Mouse (Mus musculus) testis, adult 2 months (tissue): ENCODE data around the gene Galnt7. TPM values are rescaled to one million over a fixed set of nuclear protein-coding genes. Genes with fewer than 3 reads are reported as not detected.

Source experiments
- H3K27ac ChIP-seq: fragments of 200-500 bp; 2 replicates; pipeline ENCODE4 v1.5.1; 2012; ENCODE audit warnings: low read depth, low read length; ENCODE audit not compliant: control insufficient read depth, insufficient read depth
- H3K27me3 ChIP-seq: fragments of 200-500 bp; 2 replicates; pipeline ENCODE4 v1.6.1; 2012; ENCODE audit warnings: mild to moderate bottlenecking, low read length, moderate library complexity; ENCODE audit not compliant: control insufficient read depth, insufficient read depth
- H3K36me3 ChIP-seq: fragments of 200-500 bp; 2 replicates; pipeline ENCODE4 v1.6.1; 2012; ENCODE audit warnings: mild to moderate bottlenecking, low read length; ENCODE audit not compliant: control insufficient read depth, insufficient read depth
- H3K4me1 ChIP-seq: fragments of 200-500 bp; 2 replicates; pipeline ENCODE4 v1.6.1; 2012; ENCODE audit warnings: low read length; ENCODE audit not compliant: control insufficient read depth, insufficient read depth
- H3K4me3 ChIP-seq: fragments of 200-500 bp; 2 replicates; pipeline ENCODE4 v1.5.1; 2012; ENCODE audit warnings: low read depth, mild to moderate bottlenecking, low read length, moderate library complexity, mixed read lengths; ENCODE audit not compliant: control insufficient read depth
- CTCF ChIP-seq: fragments of 200-500 bp; IDR thresholded peaks from 2 replicates; pipeline ENCODE4 v1.5.1; 2012; ENCODE audit warnings: low read depth, mild to moderate bottlenecking, inconsistent platforms, low read length, moderate library complexity; ENCODE audit not compliant: control insufficient read depth, insufficient read depth, insufficient replicate concordance
- POLR2A ChIP-seq: fragments of 200-500 bp; IDR thresholded peaks from 2 replicates; pipeline ENCODE4 v1.6.1; 2012; ENCODE audit warnings: low read depth, mild to moderate bottlenecking, inconsistent platforms, low read length, moderate library complexity; ENCODE audit not compliant: control insufficient read depth
- polyA plus RNA-seq: library from polyadenylated mRNA; depleted of rRNA; stranded (reverse); fragments of >200 nt; gene quantifications from 2 replicates; pipeline ENCODE4 v1.2.3, GENCODE M21; 2012

The Galnt7 gene
- polyA plus RNA-seq, 1 experiment = 4.9 TPM

DNA sequence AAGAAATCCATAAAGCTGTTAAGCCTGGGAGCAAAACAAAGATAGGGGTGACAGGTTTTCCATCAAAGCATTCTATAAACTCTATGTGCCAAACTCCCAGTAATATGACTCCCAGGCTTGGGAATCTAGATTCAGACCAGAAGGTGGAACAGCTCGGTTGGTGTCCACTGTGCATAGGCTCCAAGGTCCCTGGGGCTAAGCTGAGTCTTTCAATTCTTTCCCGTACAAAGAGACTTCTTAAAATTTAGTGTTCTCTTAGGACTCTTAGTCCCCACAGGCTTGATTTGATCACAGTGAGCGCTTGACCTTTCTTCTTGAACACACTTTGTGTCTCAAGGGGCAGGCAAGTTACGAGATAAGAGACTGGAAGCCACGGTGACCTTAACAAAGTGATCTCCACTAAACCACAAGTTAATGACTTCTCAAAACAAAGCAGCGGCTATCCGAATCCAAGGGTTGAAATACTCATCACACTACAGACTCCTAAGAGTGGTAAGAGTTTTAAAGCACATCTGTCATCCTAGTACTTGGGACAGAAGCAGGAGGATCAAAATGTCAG lies 41.3 kb downstream of the Galnt7 start:
- Histone ChIP-seq H3K4me3 (no peak overlapping the region), H3K36me3 (no peaks in the 10 kb centered on the region), H3K4me1 (no peaks in the 10 kb centered on the region; the same call in 1 of the 2 replicates), H3K27me3 (no peaks in the 10 kb centered on the region), H3K27ac (no peak overlapping the region; the same call in 1 of the 2 replicates)
- TF ChIP-seq POLR2A (no peak), CTCF (no peak)

DNA sequence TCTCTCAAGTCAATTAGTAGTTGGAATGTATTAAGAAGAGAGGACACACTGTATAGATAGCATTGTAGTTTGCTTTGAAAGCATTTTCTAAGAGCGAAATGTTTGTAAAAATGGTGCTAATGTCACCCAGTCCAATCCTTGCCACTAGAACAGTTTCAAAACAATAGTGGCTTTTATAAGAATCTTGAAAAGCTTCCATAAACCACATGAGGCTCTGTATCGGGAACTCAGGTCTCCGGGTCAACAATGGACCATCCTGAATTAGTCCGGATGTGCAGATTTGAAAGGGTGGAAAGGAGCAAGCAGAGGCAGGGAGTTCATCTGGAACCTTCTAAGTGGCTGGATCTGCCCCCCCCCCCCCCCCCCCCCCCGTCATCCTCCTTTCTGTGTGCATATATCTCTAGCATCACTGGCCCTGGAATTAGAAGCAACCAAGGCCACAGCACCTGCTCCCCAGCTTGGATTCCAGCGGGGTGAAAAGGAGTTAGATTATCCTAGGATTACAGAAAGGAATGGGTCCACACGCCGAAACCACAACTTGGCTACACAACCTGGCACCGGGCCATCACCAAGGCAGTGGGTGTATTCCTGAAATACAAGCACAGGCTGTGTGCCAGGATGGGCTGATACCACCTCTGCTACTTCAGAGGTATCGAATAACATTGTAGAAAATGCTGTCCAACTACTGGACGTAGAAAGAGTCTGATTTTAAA lies 42.0 kb downstream of the Galnt7 start:
- H3K4me1 ChIP-seq = no peaks in the 10 kb centered on the region; the same call in 1 of the 2 replicates
- H3K27me3 ChIP-seq = no peaks in the 10 kb centered on the region
- no peaks in the 10 kb centered on the region for H3K36me3 ChIP-seq
- TF ChIP-seq CTCF (no peak), POLR2A (no peak)
- H3K27ac ChIP-seq = no peak overlapping the region; the same call in 1 of the 2 replicates
- H3K4me3 ChIP-seq = no peak overlapping the region

DNA sequence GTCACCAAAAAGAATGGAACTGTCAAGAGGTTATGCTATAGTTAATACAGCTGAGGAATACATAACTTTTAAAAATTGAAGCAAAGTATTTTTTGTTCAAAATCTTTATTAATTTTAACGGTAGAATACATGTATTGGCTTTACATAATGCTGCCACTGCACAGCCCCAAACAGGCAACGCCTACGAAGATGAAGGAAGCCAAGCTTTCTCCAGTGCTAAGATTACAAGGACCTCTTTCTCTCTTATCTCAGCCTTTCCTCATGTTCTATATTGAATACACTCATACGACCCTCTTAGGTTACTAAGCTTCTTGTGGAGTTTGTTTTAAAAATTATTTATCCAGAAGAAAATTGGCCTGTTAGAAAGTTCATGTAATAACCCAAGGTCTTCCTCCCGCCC lies 50.3 kb downstream of the Galnt7 start:
- no peaks in the 10 kb centered on the region for H3K27me3 ChIP-seq
- TF ChIP-seq POLR2A (no peak), CTCF (no peak)
- no peak overlapping the region for H3K4me3 ChIP-seq
- H3K36me3 ChIP-seq = no peaks in the 10 kb centered on the region
- peaks cover 2% of the 10 kb centered on the region for H3K4me1 ChIP-seq
- no peak overlapping the region for H3K27ac ChIP-seq

DNA sequence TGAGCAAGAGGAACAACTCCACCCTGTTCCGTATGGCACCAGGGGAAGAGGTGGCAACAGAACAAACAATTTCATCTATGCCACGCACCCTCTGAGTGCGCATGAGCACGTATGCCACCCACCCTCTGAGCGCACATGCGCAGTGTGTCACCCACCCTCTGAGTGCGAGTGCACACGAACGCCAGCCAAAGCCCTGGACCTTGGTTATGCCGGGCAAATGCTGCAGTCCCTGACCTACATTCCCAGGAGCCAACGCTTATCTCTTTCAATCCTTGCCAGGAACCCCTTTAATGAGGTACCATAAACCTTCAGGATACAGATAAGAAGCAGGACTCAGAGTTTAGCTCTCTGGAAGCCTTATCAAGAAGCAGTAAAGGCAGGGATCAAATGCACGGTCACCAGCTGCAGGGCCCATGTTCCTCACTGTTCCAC lies 50.8 kb downstream of the Galnt7 start:
- TF ChIP-seq CTCF = no peak
- no peak for TF ChIP-seq POLR2A
- Histone ChIP-seq H3K4me1 (peaks cover 2% of the 10 kb centered on the region), H3K27ac (no peak overlapping the region), H3K4me3 (no peak overlapping the region), H3K27me3 (no peaks in the 10 kb centered on the region), H3K36me3 (no peaks in the 10 kb centered on the region)

DNA sequence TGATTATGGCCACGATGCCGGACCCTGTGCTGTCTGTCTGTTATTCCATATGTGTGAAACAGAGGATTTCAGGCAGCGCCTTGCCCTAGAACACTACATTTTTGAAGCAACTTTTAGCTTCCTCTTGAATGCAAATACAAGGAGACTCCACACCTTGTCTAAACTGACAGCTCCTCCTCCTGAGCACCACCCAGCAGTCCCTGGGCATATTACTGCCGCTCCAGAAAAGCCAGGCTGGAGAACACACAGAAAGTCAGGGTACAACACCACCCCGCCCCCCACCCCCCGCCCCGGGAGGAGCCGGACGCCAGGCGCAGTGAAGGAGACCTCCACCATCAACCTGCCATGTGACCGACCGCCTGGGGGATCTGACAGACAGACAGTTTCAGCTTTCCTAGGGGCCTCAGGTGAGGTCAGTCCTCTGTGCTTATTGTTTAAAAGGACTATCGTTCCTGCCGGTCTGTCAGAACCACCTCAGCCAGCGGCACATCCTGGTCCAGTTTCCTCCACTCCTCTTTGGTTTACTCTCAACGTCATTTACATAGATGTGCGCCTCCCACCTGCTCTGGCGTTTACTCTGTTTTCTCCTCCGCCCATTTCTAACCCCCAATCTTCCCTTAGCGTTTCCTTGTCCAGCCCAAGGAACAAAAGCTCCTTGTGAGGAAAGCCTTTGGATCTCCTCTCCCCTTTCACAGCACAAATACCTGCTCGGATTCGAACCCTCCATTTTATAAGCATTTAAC lies 52.8 kb downstream of the Galnt7 start:
- H3K27me3 ChIP-seq = no peaks in the 10 kb centered on the region
- no peak overlapping the region for H3K27ac ChIP-seq
- TF ChIP-seq CTCF = no peak
- no peak for TF ChIP-seq POLR2A
- H3K4me3 ChIP-seq = peak overlapping the region; percentile 37
- H3K36me3 ChIP-seq = no peaks in the 10 kb centered on the region
- peaks cover 2% of the 10 kb centered on the region for H3K4me1 ChIP-seq

DNA sequence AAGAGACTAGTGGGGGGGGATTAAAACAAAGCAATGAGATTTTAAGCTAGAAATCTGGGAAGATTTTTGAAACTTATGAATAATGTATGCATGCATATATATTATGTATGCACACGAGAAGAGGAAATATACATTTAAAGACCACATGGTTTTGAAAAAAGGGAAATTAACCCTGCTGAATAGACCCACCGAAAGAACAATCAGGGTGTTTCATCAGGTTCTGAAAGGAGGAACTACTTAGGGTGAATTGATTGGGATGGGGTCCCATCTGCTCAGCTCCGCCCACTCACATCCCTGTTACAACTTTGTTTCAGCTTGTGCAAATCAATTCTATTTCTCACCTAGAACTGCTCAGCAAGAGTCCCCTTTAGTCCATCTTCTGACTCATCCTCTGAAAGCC lies 57.0 kb downstream of the Galnt7 start:
- H3K4me1 ChIP-seq = no peaks in the 10 kb centered on the region; the same call in 1 of the 2 replicates
- TF ChIP-seq POLR2A (no peak), CTCF (no peak)
- H3K27me3 ChIP-seq = no peaks in the 10 kb centered on the region
- H3K27ac ChIP-seq = no peak overlapping the region
- H3K4me3 ChIP-seq = no peak overlapping the region
- H3K36me3 ChIP-seq = no peaks in the 10 kb centered on the region

DNA sequence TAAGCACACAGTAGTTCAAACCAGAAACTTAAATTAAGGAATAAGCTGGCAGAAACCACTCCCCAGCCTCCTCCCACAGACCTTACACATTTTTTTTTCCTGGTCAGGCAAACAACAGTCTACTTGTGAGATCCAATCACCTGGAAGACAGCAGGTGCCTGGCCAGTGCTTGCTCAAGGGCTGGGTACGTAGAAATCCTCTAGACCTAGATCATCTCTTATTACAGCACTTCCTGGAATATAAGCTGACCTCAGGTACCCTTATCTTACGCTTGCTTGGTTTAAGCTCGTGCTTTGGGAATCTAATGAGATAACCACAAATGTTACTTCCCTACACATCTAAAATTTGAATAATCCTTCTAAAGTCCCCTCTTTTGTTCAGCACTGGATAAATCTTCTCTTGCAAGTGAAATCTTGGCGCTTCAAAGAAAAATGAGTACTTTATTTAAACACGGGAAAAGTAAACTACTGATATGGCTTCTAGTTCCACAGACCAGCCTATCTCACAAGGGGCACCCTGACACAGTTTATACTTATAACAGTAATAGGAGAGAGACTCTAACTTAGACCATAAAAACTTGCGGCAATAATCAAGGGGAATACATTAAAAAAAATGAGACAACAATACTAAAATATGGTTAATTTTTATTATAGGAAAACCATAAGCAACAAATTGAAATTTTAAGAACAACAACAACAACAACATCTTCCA lies 58.5 kb downstream of the Galnt7 start:
- TF ChIP-seq CTCF (no peak), POLR2A (no peak)
- H3K4me1 ChIP-seq = no peaks in the 10 kb centered on the region
- H3K27me3 ChIP-seq = no peaks in the 10 kb centered on the region
- no peak overlapping the region for H3K27ac ChIP-seq
- H3K36me3 ChIP-seq = no peaks in the 10 kb centered on the region
- H3K4me3 ChIP-seq = no peak overlapping the region
